Mouse (Mus musculus): ENCODE results near the gene Grhl3. TPM values are rescaled to one million over a fixed set of nuclear protein-coding genes. Genes with fewer than 3 reads are reported as not detected.

The Grhl3 gene
- polyA plus RNA-seq, 1 experiment from 2014 or later, result 6.8 TPM

- Histone ChIP-seq H3K4me1 (ENCODE audit: control insufficient read depth, insufficient read depth, low read length) (peaks cover 5% of the 10 kb centered on the region; the same call in 1 of the 2 replicates), H3K36me3 (ENCODE audit: control insufficient read depth, insufficient read depth) (no peaks in the 10 kb centered on the region), H3K4me2 (ENCODE audit: low read depth, low read length) (peak overlapping the region; percentile 82), H3K4me3 (ENCODE audit: low read length) (peak overlapping the region; percentile 81), H3K9me3 (replicated peaks; ENCODE audit: control insufficient read depth, low read length) (peaks cover under 1% of the 10 kb centered on the region; the same call in 1 of the 2 replicates), H3K27ac (ENCODE audit: low read length) (no peak overlapping the region), H3K27me3 (ENCODE audit: control insufficient read depth, insufficient read depth, low read length) (no peaks in the 10 kb centered on the region), H3K9ac (ENCODE audit: low read length) (no peak overlapping the region; the same call in 1 of the 2 replicates)
- ATAC-seq (replicated peaks; ENCODE audit: extremely low read depth, insufficient read depth, low FRiP score), result no peak
- 14% methylated on average over 9 of the region's 9 CpGs for WGBS
Observed at GRCm38 (mm10) chr4:135495397-135495791, 78.0 kb downstream of the Grhl3 start.

- no peaks in the 10 kb centered on the region for H3K27me3 ChIP-seq (ENCODE audit: control insufficient read depth, insufficient read depth, low read length)
- peak within 1 kb of the TSS; percentile 79 for H3K9ac ChIP-seq (ENCODE audit: low read length)
- H3K4me1 ChIP-seq (ENCODE audit: control insufficient read depth, insufficient read depth, low read length), result peaks cover 5% of the 10 kb centered on the region; the same call in 1 of the 2 replicates
- peaks cover 3% of the 10 kb centered on the region; the same call in 1 of the 2 replicates for H3K36me3 ChIP-seq (ENCODE audit: control insufficient read depth, insufficient read depth)
- no peaks in the 10 kb centered on the region for H3K9me3 ChIP-seq (replicated peaks; ENCODE audit: control insufficient read depth, low read length)
- H3K27ac ChIP-seq (ENCODE audit: low read length), result peak within 1 kb of the TSS; percentile 14
- under 1% methylated on average over 53 of the region's 53 CpGs for WGBS
- H3K4me3 ChIP-seq (ENCODE audit: low read length), result peak within 1 kb of the TSS; percentile 81
- H3K4me2 ChIP-seq (ENCODE audit: low read depth, low read length), result peak within 1 kb of the TSS; percentile 82
- peak; percentile 94 for ATAC-seq (replicated peaks; ENCODE audit: extremely low read depth, insufficient read depth, low FRiP score)
Observed at GRCm38 (mm10) chr4:135494521-135495396, 78.7 kb downstream of the Grhl3 start, which contains the start of the genes Stpg1 and Nipal3. Gene Stpg1, plus strand, starts transcription at chr4:135494790. Gene Nipal3, minus strand, starts transcription at chr4:135495038.

GRCm38 (mm10) chr4:135493691-135494520, 79.5 kb downstream of the Grhl3 start:
- H3K27me3 ChIP-seq (ENCODE audit: control insufficient read depth, insufficient read depth, low read length), result no peaks in the 10 kb centered on the region
- peak overlapping the region; percentile 81 for H3K4me3 ChIP-seq (ENCODE audit: low read length)
- 2% methylated on average over 33 of the region's 33 CpGs for WGBS
- peaks cover 11% of the 10 kb centered on the region for H3K36me3 ChIP-seq (ENCODE audit: control insufficient read depth, insufficient read depth)
- H3K9ac ChIP-seq (ENCODE audit: low read length), result peak overlapping the region; percentile 65
- H3K4me1 ChIP-seq (ENCODE audit: control insufficient read depth, insufficient read depth, low read length), result peaks cover 5% of the 10 kb centered on the region; the same call in 1 of the 2 replicates
- no peak; the same call in 1 of the 2 replicates for ATAC-seq (replicated peaks; ENCODE audit: extremely low read depth, insufficient read depth, low FRiP score)
- peak overlapping the region; percentile 13 for H3K27ac ChIP-seq (ENCODE audit: low read length)
- no peaks in the 10 kb centered on the region for H3K9me3 ChIP-seq (replicated peaks; ENCODE audit: control insufficient read depth, low read length)
- peak overlapping the region; percentile 82 for H3K4me2 ChIP-seq (ENCODE audit: low read depth, low read length)

- H3K9ac ChIP-seq (ENCODE audit: low read length), result no peak overlapping the region
Observed at GRCm38 (mm10) chr4:135493271-135493670, 80.2 kb downstream of the Grhl3 start.

More at GRCm38 (mm10) chr4:135493271-135493670, 80.2 kb downstream of the Grhl3 start:
- ATAC-seq (replicated peaks; ENCODE audit: extremely low read depth, insufficient read depth, low FRiP score), result no peak
- Histone ChIP-seq H3K27ac (ENCODE audit: low read length) (no peak overlapping the region), H3K27me3 (ENCODE audit: control insufficient read depth, insufficient read depth, low read length) (no peaks in the 10 kb centered on the region), H3K4me2 (ENCODE audit: low read depth, low read length) (peak overlapping the region; percentile 82), H3K9me3 (replicated peaks; ENCODE audit: control insufficient read depth, low read length) (no peaks in the 10 kb centered on the region), H3K36me3 (ENCODE audit: control insufficient read depth, insufficient read depth) (peaks cover 12% of the 10 kb centered on the region), H3K4me3 (ENCODE audit: low read length) (peak overlapping the region; percentile 81), H3K4me1 (ENCODE audit: control insufficient read depth, insufficient read depth, low read length) (peaks cover 5% of the 10 kb centered on the region; the same call in 1 of the 2 replicates)
- WGBS, result 40% methylated on average over 4 of the region's 4 CpGs

Small RNA genes within 50 kb of the gene (microRNA-seq; reads per million reads assigned to microRNA genes)
- gene Gm25317, result not detected

Other genes starting within 250 kb of the Grhl3 start
- gene Srrm1, start 220.3 kb downstream of the Grhl3 start, polyA plus RNA-seq (2015; fragmentation: Nextera tagmentation; extraction: Ambion mirVana), result 134 and 145 TPM in 2 replicates
- gene Ncmap, start 175.4 kb downstream of the Grhl3 start, polyA plus RNA-seq (2015; fragmentation: Nextera tagmentation; extraction: Ambion mirVana), result 1.2 and 1.6 TPM in 2 replicates
- gene Rcan3, start 139.8 kb downstream of the Grhl3 start, polyA plus RNA-seq (2015; fragmentation: Nextera tagmentation; extraction: Ambion mirVana), result 8.0 and 10.5 TPM in 2 replicates
- gene Stpg1, start 78.8 kb downstream of the Grhl3 start, polyA plus RNA-seq (2015; fragmentation: Nextera tagmentation; extraction: Ambion mirVana), result 0.44 and 0.47 TPM in 2 replicates
- 5.8 and 6.3 TPM in 2 replicates for gene Nipal3, start 78.6 kb downstream of the Grhl3 start, polyA plus RNA-seq (2015; fragmentation: Nextera tagmentation; extraction: Ambion mirVana)
- 0.66 and 0.69 TPM in 2 replicates for gene Ifnlr1, start 112.7 kb upstream of the Grhl3 start, polyA plus RNA-seq (2015; fragmentation: Nextera tagmentation; extraction: Ambion mirVana)
- gene Il22ra1, start 154.5 kb upstream of the Grhl3 start, polyA plus RNA-seq (2015; fragmentation: Nextera tagmentation; extraction: Ambion mirVana), result not detected in 2 replicates
- 0.50 and 0.58 TPM in 2 replicates for gene Myom3, start 186.1 kb upstream of the Grhl3 start, polyA plus RNA-seq (2015; fragmentation: Nextera tagmentation; extraction: Ambion mirVana)

Measured in heart, embryonic 16.5 days (tissue).